Mouse (Mus musculus): ENCODE measurements around the gene Notch2. TPM values are rescaled to one million over a fixed set of nuclear protein-coding genes. Genes with fewer than 3 reads are reported as not detected.

Gene Notch2
- polyA plus RNA-seq, 1 experiment = 48.7 TPM

GRCm38 (mm10) chr3:98157073-98157472 is 143.7 kb downstream of the Notch2 start:
- Histone ChIP-seq H3K4me3 (replicated peaks; ENCODE audit: extremely low read depth, low read depth, low read length) (no peak overlapping the region), H3K4me1 (ENCODE audit: control insufficient read depth, insufficient read depth, low read length) (no peaks in the 10 kb centered on the region; the same call in 1 of the 2 replicates)
- DNase-seq = no peak
- TF ChIP-seq POLR2A (IDR thresholded peaks at IDR 0.05; ENCODE audit: borderline replicate concordance, extremely low read depth, low read depth, low read length) = no peak
- TF ChIP-seq CTCF (IDR thresholded peaks at IDR 0.05; ENCODE audit: insufficient read depth, low read length) = no peak
- WGBS = 49% methylated on average over 2 of the region's 2 CpGs

- TF ChIP-seq CTCF (IDR thresholded peaks at IDR 0.05; ENCODE audit: insufficient read depth, low read length) (no peak), POLR2A (IDR thresholded peaks at IDR 0.05; ENCODE audit: borderline replicate concordance, extremely low read depth, low read depth, low read length) (no peak)
- DNase-seq = no peak
- 19% methylated on average over 2 of the region's 2 CpGs for WGBS
- Histone ChIP-seq H3K4me3 (replicated peaks; ENCODE audit: extremely low read depth, low read depth, low read length) (no peak overlapping the region), H3K4me1 (ENCODE audit: control insufficient read depth, insufficient read depth, low read length) (no peaks in the 10 kb centered on the region; the same call in 1 of the 2 replicates)
Measured at GRCm38 (mm10) chr3:98157585-98157984, 144.3 kb downstream of the Notch2 start.

DNA sequence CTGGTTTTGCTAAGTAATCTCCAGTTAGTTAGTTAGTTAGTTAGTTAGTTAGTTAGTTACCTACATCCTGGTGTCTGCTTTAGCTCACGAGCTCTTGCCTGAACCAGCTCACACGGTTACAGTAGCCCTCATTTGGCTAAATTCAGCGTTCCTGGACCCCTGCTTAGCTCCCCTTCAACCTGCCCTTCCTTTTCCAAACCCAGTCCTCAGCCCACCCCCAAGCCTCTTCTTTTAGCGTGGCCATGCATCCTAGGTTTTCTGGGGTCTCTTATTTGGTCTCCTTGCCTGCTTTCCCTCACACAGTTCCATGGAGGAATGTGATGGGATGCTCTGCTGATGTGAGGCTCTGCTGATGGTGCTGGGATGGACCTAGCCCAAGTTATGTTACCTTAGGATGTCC is 145.3 kb downstream of the Notch2 start:
- no peaks in the 10 kb centered on the region; the same call in 1 of the 2 replicates for H3K4me1 ChIP-seq (ENCODE audit: control insufficient read depth, insufficient read depth, low read length)
- H3K4me3 ChIP-seq (replicated peaks; ENCODE audit: extremely low read depth, low read depth, low read length) = no peak overlapping the region
- WGBS = 74% methylated on average over 4 of the region's 4 CpGs
- TF ChIP-seq CTCF (IDR thresholded peaks at IDR 0.05; ENCODE audit: insufficient read depth, low read length) (no peak), POLR2A (IDR thresholded peaks at IDR 0.05; ENCODE audit: borderline replicate concordance, extremely low read depth, low read depth, low read length) (no peak)
- DNase-seq = no peak

- DNase-seq = no peak
- no peak overlapping the region for H3K4me3 ChIP-seq (replicated peaks; ENCODE audit: extremely low read depth, low read depth, low read length)
- TF ChIP-seq POLR2A (IDR thresholded peaks at IDR 0.05; ENCODE audit: borderline replicate concordance, extremely low read depth, low read depth, low read length) (no peak), CTCF (IDR thresholded peaks at IDR 0.05; ENCODE audit: insufficient read depth, low read length) (no peak)
- WGBS = 36% methylated on average over 4 of the region's 4 CpGs
- H3K4me1 ChIP-seq (ENCODE audit: control insufficient read depth, insufficient read depth, low read length) = no peaks in the 10 kb centered on the region; the same call in 1 of the 2 replicates
Measured at GRCm38 (mm10) chr3:98159289-98159688, 146.0 kb downstream of the Notch2 start.

DNA sequence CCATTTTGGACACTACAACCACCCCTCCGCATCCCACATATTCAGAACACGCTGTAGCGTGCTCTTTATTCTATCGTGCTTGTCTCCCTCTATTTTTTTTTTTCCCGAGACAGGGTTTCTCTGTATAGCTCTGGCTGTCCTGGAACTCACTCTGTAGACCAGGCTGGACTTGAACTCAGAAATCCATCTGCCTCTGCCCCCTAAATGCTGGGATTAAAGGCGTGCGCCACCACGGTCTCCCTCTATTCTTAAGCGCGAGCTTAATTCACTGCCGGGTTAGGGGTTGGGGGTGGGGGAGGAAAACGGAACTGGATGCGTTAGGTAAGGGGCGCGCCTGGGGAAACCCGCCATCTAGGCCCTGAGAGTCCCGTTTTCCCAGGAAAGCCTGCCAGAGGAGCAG is 147.0 kb downstream of the Notch2 start, which contains the start of gene Adam30:
Gene Adam30 (plus strand): TSS at position 301 of the 400 bp plus-strand sequence.
- 86% methylated on average over 17 of the region's 17 CpGs for WGBS
- no peak for DNase-seq
- Histone ChIP-seq H3K4me3 (replicated peaks; ENCODE audit: extremely low read depth, low read depth, low read length) (no peak within 1 kb of the TSS), H3K4me1 (ENCODE audit: control insufficient read depth, insufficient read depth, low read length) (no peaks in the 10 kb centered on the region; the same call in 1 of the 2 replicates)
- TF ChIP-seq POLR2A (IDR thresholded peaks at IDR 0.05; ENCODE audit: borderline replicate concordance, extremely low read depth, low read depth, low read length) (no peak), CTCF (IDR thresholded peaks at IDR 0.05; ENCODE audit: insufficient read depth, low read length) (no peak)

DNA sequence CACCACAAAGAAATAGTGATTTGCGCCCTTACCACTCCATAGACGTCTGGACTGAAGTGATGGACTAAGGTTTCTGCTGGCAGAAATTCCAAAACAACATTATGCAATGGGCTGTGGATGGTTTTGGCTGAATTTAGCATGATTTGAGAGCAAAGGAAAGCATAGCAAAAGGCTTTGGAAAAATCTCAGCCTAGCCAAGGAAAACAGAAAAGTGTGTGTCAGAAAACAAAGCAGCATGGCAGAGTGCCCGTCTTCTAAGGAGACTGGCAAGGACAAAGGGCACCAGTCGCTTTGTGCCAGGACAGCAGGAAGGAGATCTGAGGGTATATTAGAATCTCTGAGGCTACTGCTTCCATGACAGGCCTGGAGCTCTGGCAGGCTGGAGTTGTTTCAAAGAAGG is 165.0 kb downstream of the Notch2 start:
- Histone ChIP-seq H3K4me1 (ENCODE audit: control insufficient read depth, insufficient read depth, low read length) (peaks cover 3% of the 10 kb centered on the region; the same call in 1 of the 2 replicates), H3K4me3 (replicated peaks; ENCODE audit: extremely low read depth, low read depth, low read length) (no peak overlapping the region)
- no peak for TF ChIP-seq POLR2A (IDR thresholded peaks at IDR 0.05; ENCODE audit: borderline replicate concordance, extremely low read depth, low read depth, low read length)
- no peak for TF ChIP-seq CTCF (IDR thresholded peaks at IDR 0.05; ENCODE audit: insufficient read depth, low read length)
- WGBS = 44% methylated on average over 4 of the region's 4 CpGs
- DNase-seq = no peak

DNA sequence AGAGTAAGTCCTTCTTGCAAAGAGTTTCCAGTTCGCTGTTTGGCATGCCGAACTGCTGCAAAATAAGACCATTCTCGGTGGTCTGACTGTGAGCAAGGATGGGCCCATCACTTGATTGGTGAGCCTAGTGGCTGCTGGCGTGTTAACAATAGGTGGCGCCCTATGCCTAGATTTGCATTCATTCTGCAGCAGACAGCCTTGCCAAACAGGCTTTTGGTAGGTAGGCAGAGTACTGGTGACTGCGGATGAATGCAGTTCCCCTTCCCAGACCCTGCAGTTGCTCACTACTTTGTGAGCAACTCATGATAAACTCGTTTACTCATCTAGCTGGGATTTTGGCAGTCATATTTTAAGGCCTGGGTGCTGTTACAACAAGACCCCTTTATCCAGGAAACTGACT is 167.5 kb downstream of the Notch2 start:
- Histone ChIP-seq H3K4me1 (ENCODE audit: control insufficient read depth, insufficient read depth, low read length) (peaks cover 3% of the 10 kb centered on the region; the same call in 1 of the 2 replicates), H3K4me3 (replicated peaks; ENCODE audit: extremely low read depth, low read depth, low read length) (no peak overlapping the region)
- TF ChIP-seq CTCF (IDR thresholded peaks at IDR 0.05; ENCODE audit: insufficient read depth, low read length) (peak; percentile 62; the same call in 1 of the 2 replicates), POLR2A (IDR thresholded peaks at IDR 0.05; ENCODE audit: borderline replicate concordance, extremely low read depth, low read depth, low read length) (no peak)
- DNase-seq = peak; percentile 40
- 27% methylated on average over 7 of the region's 7 CpGs for WGBS

DNA sequence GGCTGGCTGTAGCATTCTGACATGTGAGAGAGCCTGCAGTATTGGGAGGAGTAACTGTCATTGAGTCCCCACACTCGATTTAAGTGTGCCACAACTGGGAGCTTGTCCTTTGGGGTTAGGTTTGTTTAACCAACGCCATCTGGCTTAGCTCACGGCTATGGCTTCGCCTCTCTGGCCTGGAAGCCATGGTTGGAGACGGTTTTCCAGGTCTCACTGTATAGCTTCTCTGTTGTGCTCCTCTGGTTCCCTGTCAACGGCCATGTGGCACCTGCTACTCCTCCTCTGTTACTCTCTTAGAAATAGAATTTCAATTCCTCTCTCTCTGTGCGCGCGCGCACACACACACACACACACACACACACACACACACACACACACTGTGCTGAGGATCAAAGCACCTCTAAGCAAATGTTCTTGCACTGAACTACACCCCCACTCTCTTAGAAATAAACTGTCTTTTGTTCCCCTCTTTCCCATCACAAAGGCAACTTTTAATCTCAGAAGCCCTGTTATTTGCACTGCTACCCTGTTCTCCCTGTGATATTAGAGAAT is 171.9 kb downstream of the Notch2 start:
- no peak overlapping the region for H3K4me3 ChIP-seq (replicated peaks; ENCODE audit: extremely low read depth, low read depth, low read length)
- no peak for DNase-seq
- TF ChIP-seq POLR2A (IDR thresholded peaks at IDR 0.05; ENCODE audit: borderline replicate concordance, extremely low read depth, low read depth, low read length) = no peak
- TF ChIP-seq CTCF (IDR thresholded peaks at IDR 0.05; ENCODE audit: insufficient read depth, low read length) = no peak
- WGBS = 53% methylated on average over 10 of the region's 10 CpGs
- no peaks in the 10 kb centered on the region for H3K4me1 ChIP-seq (ENCODE audit: control insufficient read depth, insufficient read depth, low read length)

- 77% methylated on average over 3 of the region's 3 CpGs for WGBS
- Histone ChIP-seq H3K4me3 (replicated peaks; ENCODE audit: extremely low read depth, low read depth, low read length) (no peak overlapping the region), H3K4me1 (ENCODE audit: control insufficient read depth, insufficient read depth, low read length) (no peaks in the 10 kb centered on the region)
- no peak for TF ChIP-seq POLR2A (IDR thresholded peaks at IDR 0.05; ENCODE audit: borderline replicate concordance, extremely low read depth, low read depth, low read length)
- TF ChIP-seq CTCF (IDR thresholded peaks at IDR 0.05; ENCODE audit: insufficient read depth, low read length) = no peak
- no peak for DNase-seq
Measured at GRCm38 (mm10) chr3:98187777-98188176, 174.4 kb downstream of the Notch2 start.
